Mouse (Mus musculus) spleen, postnatal 10 days (tissue): ENCODE results near the gene Dnajc24.

Experiments used
- DNase-seq, 2 experiments: peaks; one replicate each; pipeline ENCODE4 v3.0.0; 2021 to 2022; ENCODE audit warnings: low spot score in 2 of 2

Gene Dnajc24

GRCm38 (mm10) chr2:106002835-106003739 lies at the start of gene Dnajc24:
Gene Dnajc24, minus strand, starts transcription at chr2:106003549.
- peak; percentile 79 to 88 for DNase-seq

- DNase-seq, result no peak
Measured at GRCm38 (mm10) chr2:106046686-106047085, 43.3 kb upstream of the Dnajc24 start.

- DNase-seq, result no peak
Measured at GRCm38 (mm10) chr2:106042495-106042894, 39.1 kb upstream of the Dnajc24 start.

GRCm38 (mm10) chr2:106041961-106042360 lies 38.6 kb upstream of the Dnajc24 start:
- DNase-seq, result no peak

GRCm38 (mm10) chr2:106038286-106038685 lies 34.9 kb upstream of the Dnajc24 start:
- no peak for DNase-seq

- DNase-seq, result no peak
Measured at GRCm38 (mm10) chr2:106024895-106025294, 21.5 kb upstream of the Dnajc24 start.

GRCm38 (mm10) chr2:106008415-106008814 lies 5.1 kb upstream of the Dnajc24 start:
- DNase-seq, result no peak

GRCm38 (mm10) chr2:105987999-105988398 lies 15.3 kb downstream of the Dnajc24 start:
- DNase-seq, result no peak

GRCm38 (mm10) chr2:105987131-105987530 lies 16.2 kb downstream of the Dnajc24 start:
- DNase-seq, result no peak

GRCm38 (mm10) chr2:105985206-105985605 lies 18.1 kb downstream of the Dnajc24 start:
- no peak for DNase-seq

GRCm38 (mm10) chr2:105978065-105978464 lies 25.3 kb downstream of the Dnajc24 start:
- no peak for DNase-seq

- no peak for DNase-seq
Measured at GRCm38 (mm10) chr2:105973941-105974340, 29.4 kb downstream of the Dnajc24 start.

GRCm38 (mm10) chr2:105963447-105963846 lies 39.9 kb downstream of the Dnajc24 start:
- no peak for DNase-seq

- DNase-seq, result no peak
Measured at GRCm38 (mm10) chr2:105953862-105954261, 49.5 kb downstream of the Dnajc24 start.

- DNase-seq, result no peak
Measured at GRCm38 (mm10) chr2:105951350-105951940, 51.9 kb downstream of the Dnajc24 start.

GRCm38 (mm10) chr2:105950131-105950530 lies 53.2 kb downstream of the Dnajc24 start:
- no peak for DNase-seq

- DNase-seq, result no peak
Measured at GRCm38 (mm10) chr2:105917623-105918346, 85.6 kb downstream of the Dnajc24 start.
